Mouse (Mus musculus): ENCODE measurements at regions not wholly inside any gene's neighbourhood (a gene's known extent, or its start where the extent isn't known, plus 50 kb on each side); places are given as distances from the start of the nearest gene placed in this dataset.
"Not testable (repeated sequence)": the region's sequence is repeated elsewhere in the genome, so short reads cannot be mapped to it uniquely, and the experiment has no call there.

DNA sequence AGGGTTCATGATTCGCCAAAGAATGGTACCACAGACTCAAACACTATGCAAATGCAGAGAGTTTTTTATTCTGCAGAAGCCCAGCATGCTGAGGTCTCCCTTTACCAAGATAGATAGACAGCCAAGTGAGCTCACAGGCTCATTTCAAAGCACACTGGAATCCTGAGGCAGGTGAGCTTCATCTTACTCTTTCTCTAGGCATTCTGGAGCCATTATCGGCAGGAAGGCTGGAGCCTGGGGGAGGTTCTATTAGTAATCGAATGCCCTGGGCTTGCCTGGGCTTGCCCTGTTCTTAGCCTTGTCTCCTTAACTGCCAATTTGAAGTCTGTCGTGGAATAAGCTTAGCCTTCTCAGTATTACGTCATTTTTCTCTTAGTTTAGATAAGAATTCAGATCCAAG lies 121.6 kb upstream of the Trim24 start:
- DNase-seq, result no peak

DNA sequence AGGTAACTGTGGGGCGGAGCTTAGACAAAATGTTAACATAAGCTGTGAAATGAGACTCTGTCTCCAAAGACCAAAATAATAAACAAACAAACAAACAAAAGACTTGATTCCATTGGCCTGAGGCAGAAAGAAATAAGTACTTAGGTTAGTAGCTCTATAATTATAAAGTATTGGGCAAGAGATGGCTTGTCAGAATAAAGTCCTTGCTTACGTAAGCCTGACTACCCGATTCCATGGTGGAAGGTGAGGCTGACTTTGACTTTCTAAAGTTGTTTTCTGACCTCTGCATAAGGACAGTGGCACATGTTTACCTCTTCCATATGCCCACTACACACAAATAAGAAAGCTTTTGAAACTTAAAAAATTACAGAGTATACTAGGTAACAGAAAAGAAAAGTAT lies 120.3 kb upstream of the Trim24 start:
- DNase-seq, result no peak

DNA sequence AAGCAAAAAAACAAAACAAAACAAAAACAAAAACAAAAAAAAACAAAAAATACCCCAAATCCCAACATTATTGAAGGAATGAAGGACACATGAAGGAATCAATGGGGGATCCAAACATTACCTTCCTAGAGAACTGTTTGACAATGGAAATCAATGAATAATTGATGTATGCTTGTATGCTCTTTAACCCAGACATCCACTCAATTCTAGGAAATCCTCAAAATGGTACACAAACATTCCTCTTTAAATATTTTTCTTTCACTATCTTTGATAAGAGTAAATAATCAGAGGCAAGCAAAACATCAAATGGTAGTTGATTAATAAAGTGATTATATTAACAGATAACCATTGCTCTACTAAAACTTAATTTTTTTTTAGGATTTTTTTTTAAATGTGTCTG lies 118.9 kb upstream of the Trim24 start:
- DNase-seq, result no peak

DNA sequence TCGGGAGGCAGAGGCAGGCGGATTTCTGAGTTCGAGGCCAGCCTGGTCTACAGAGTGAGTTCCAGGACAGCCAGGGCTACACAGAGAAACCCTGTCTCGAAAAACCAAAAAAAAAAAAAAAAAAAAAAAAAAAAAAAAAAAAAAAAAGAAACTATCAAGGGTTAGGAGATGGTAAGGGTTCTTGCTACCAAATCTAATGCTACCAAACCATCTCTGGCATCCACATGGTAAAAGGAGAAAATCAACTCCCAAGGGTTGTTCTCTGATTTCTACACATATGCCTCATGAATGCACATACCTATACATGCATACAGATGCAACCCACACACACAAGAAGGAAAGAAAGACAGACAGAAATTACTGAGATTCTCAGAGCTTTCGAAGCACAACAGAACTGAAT lies 109.6 kb upstream of the Trim24 start:
- not testable (repeated sequence) for DNase-seq

- DNase-seq, result no peak
These were observed 107.6 kb upstream of the Trim24 start for GRCm38 (mm10) chr6:37763036-37763435.

DNA sequence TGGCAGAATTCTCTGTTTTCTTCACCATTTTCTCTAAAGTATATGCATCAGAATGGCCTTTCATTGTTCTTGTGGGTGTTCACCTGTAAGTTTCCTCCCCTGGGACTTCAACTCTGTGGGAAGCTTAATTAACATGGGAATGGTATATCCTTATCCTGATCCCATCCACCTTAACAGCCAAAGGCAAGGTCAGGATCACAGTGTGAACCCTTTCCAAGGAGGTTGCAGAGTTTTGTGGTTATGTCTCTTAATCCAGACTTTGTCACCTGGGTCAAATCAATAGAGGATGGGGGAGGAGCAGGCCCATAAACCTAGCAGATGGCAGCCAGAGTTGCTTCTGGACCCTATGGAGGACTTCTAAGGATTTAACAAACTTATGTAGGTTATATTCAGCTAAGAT lies 102.9 kb upstream of the Trim24 start:
- DNase-seq, result no peak

- DNase-seq, result no peak
These were observed 97.3 kb upstream of the Trim24 start for GRCm38 (mm10) chr6:37773294-37773693.

DNA sequence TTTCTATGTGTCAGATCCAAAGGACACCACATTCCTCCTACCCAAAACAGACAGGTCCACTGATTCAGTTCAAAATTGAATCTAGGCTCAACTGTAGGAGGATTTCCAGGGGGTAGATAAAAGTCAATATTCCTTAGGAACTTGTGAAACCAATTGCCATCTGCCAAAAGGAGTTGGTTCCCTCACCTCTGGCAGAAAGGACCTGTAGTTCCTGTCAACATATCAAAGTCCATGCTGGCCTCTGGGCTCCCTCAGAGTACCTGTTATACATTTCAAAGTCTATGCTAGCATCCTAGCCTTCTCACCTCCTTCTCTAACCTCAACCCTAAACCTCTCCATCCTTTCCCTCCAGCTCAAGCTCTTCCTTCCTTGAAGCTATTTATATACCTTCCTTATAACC lies 95.5 kb upstream of the Trim24 start:
- DNase-seq, result no peak

- no peak for DNase-seq
These were observed 90.7 kb upstream of the Trim24 start for GRCm38 (mm10) chr6:37779893-37780292.

- no peak for DNase-seq
These were observed 88.7 kb upstream of the Trim24 start for GRCm38 (mm10) chr6:37781894-37782293.

DNA sequence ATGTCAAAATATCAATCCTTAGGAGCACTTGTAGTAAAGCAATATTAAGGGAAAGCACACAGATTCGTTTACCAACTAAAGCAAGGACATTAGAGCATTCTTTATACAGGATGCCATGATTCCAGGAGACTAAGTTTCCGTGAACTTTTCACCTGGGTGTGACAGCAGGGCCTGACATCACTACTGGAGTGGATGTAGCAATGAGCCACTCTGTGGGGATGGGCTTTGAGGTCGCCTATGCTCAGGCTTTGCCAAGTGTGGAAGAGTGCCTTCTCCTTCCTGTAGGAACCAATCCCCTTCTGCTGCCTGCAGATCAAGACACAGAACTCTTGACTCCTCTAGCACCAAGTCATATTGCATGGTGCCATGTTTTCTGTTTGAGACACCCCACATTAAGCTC lies 85.3 kb upstream of the Trim24 start:
- DNase-seq, result not testable (repeated sequence)

- no peak for DNase-seq
These were observed 84.9 kb upstream of the Trim24 start for GRCm38 (mm10) chr6:37785741-37786140.

GRCm38 (mm10) chr6:37787858-37788257 lies 82.8 kb upstream of the Trim24 start:
- DNase-seq, result not testable (repeated sequence)

DNA sequence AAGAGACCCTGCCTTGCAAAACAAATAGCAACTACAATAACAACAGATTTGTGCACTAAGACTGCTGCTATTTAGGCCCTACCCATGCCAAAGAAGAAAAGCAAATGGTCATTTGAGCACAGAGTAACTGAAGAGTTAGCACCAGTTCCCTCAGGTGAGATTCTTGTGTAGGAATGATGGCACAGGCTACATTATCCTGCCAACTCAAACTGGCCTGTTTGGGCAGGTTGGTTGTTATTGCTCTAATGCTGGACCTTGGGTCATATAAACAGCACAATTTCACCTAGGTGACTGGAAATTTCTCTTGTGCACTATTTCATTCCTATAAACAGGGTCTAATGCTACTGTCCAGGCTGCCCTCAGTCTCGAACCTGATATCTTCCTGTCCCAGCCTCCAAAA lies 79.7 kb upstream of the Trim24 start:
- DNase-seq, result no peak

GRCm38 (mm10) chr6:37794211-37794610 lies 76.4 kb upstream of the Trim24 start:
- no peak for DNase-seq

DNA sequence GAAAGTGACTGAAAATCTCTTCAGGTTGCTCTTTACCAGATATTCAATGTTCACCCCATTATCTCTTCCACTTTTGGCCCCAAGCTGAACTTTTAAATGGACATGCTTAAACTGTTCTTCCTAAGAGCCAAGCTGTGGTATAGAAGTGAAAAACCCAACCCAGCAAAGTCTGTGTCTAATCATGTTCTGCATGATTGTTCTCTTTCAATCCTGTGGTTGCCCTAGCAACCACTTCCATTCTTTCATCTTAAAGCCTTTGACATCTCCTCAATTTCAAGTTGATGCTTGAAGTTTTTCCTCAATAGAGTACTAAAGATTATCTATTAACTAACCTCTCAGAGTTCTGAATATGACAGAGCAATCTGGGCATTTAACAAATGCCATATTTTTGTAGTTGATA lies 75.6 kb upstream of the Trim24 start:
- DNase-seq, result no peak

- DNase-seq, result no peak
These were observed 67.4 kb upstream of the Trim24 start for GRCm38 (mm10) chr6:37803231-37803630.

DNA sequence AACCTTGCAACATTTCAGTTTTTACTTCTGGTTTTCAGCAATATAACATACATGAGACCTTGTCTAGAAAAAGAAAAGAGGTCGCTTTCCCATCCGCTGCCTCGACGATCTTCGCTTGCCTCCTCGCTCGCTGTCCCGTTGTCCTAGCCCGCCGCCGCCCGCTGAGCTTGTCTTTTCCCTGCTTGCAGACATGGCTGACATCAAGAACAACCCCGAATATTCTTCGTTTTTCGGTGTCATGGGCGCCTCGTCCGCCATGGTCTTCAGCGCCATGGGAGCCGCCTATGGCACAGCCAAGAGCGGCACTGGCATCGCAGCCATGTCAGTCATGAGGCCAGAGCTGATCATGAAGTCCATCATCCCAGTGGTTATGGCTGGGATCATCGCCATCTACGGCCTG lies 64.7 kb upstream of the Trim24 start:
- DNase-seq, result not testable (repeated sequence)

GRCm38 (mm10) chr6:37806529-37807191 lies 64.0 kb upstream of the Trim24 start:
- not testable (repeated sequence) for DNase-seq

DNA sequence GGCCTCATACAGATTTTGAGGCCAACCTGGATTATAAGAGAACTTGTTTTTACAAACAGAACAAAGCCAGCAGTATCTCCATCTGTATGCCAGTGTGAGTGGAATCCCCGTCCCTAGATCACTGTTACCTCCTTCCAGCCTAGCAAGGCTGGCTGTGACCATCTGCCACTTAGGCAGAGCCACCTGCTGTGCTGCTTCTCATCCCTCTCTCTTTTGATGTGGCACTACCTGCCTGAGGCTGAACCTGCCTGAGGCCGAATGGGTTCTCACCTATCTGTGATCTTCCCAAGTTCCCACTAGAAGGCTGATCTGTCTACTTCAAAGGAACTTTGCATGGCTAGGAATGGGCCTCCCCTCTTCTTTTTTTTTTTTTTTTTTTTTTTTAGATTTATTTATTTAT lies 55.4 kb upstream of the Trim24 start:
- peak in 1 of 2 experiments; percentile 30 for DNase-seq

Measured in thymus, postnatal 36 days (tissue).